Mouse (Mus musculus) liver, embryonic 14.5 days (tissue): ENCODE results near the gene Cidec. TPM values are rescaled to one million over a fixed set of nuclear protein-coding genes. Genes with fewer than 3 reads are reported as not detected.

Experiments
- ATAC-seq: fragments of 200-750 bp; cut with Nextera tagmentation; 2 replicates; pipeline ENCODE4 v1.8.0; 2017; ENCODE audit warnings: moderate number of reproducible peaks, mild to moderate bottlenecking, moderate library complexity; ENCODE audit not compliant: insufficient read depth
- DNase-seq, 3 experiments: peaks; one replicate each; pipeline ENCODE4 v3.0.0-alpha.2; 2012 to 2013; ENCODE audit warnings: low read depth in 3 of 3, low spot score in 3 of 3
- H3K27ac ChIP-seq: fragments of 300-500 bp; sonication (generic); 2 replicates; pipeline ENCODE4 v1.5.1; 2014; ENCODE audit warnings: moderate library complexity, mild to moderate bottlenecking, control low read depth, inconsistent platforms
- H3K27me3 ChIP-seq: fragments of 300-500 bp; sonication (generic); 2 replicates; pipeline ENCODE4 v1.6.1; 2014; ENCODE audit warnings: mild to moderate bottlenecking, low read length, moderate library complexity; ENCODE audit not compliant: control insufficient read depth, insufficient read depth
- H3K36me3 ChIP-seq: fragments of 300-500 bp; sonication (generic); replicated peaks from 2 replicates; pipeline ENCODE4 v1.6.1; 2014; ENCODE audit warnings: low read depth; ENCODE audit not compliant: control insufficient read depth, insufficient read depth
- H3K4me1 ChIP-seq, 2 experiments: fragments of 200-500 bp in 1 of 2; fragments of 300-500 bp in 1 of 2; sonication (generic) in 1 of 2; replicated peaks; 2 replicates each; pipeline ENCODE4 v1.6.1; 2012 to 2014; ENCODE audit warnings: antibody characterized with exemption in 1 of 2, inconsistent platforms in 1 of 2, low read length in 1 of 2; ENCODE audit not compliant: control insufficient read depth in 2 of 2, insufficient read depth in 2 of 2
- H3K4me2 ChIP-seq: fragments of 300-500 bp; sonication (generic); 2 replicates; pipeline ENCODE4 v1.6.1; 2014; ENCODE audit warnings: low read depth, mild to moderate bottlenecking, control low read depth, moderate library complexity
- H3K4me3 ChIP-seq, 2 experiments: fragments of 200-500 bp in 1 of 2; fragments of 300-500 bp in 1 of 2; sonication (generic) in 1 of 2; 2 replicates each; pipeline ENCODE4 v1.5.1; 2012 to 2014; ENCODE audit warnings: low read depth in 2 of 2, low read length in 2 of 2, mild to moderate bottlenecking in 2 of 2, control low read depth in 1 of 2, inconsistent platforms in 1 of 2, moderate library complexity in 1 of 2; ENCODE audit not compliant: insufficient read depth in 1 of 2
- H3K9ac ChIP-seq: fragments of 300-500 bp; sonication (generic); replicated peaks from 2 replicates; pipeline ENCODE4 v1.6.1; 2014; ENCODE audit warnings: mild to moderate bottlenecking, control low read depth, moderate library complexity
- H3K9me3 ChIP-seq: fragments of 300-500 bp; sonication (generic); 2 replicates; pipeline ENCODE4 v1.6.1; 2016; ENCODE audit warnings: low read length, mixed read lengths; ENCODE audit not compliant: control insufficient read depth
- CTCF ChIP-seq: IDR thresholded peaks from 2 replicates; pipeline ENCODE4 v1.5.1; 2016; ENCODE audit warnings: antibody characterized with exemption, low read depth, control low read depth
- EP300 ChIP-seq: IDR thresholded peaks from 2 replicates; pipeline ENCODE4 v1.6.1; 2016; ENCODE audit warnings: antibody characterized with exemption, low read depth
- WGBS: fragments of 180-500 bp; shearing (Covaris S2); extraction: QIAGEN DNeasy Blood & Tissue Kit; methylation state at CpG from one replicate; pipeline ENCODE4 v1.1.7; 2014; ENCODE audit not compliant: insufficient replicate concordance; 5-methylcytosine and 5-hydroxymethylcytosine counted together
- microRNA-seq: library from miRNA; unstranded; fragments of <30 nt; microRNA quantifications from one replicate; pipeline ENCODE4, GENCODE M21; 2016
- polyA plus RNA-seq, 2 experiments: library from polyadenylated mRNA; depleted of rRNA in 1 of 2; stranded (reverse) in 1 of 2; unstranded in 1 of 2; fragments of >200 nt; fragmentation: Nextera tagmentation in 1 of 2; extraction: Ambion mirVana in 1 of 2; gene quantifications; 2 replicates each; pipeline versions ENCODE4 v1.2.1 to v1.2.3; 2012 to 2014

Cidec gene
- polyA plus RNA-seq, 2 experiments: 0.02 to 0.13 TPM

- peak within 1 kb of the TSS; percentile 99 for H3K9ac ChIP-seq
- peaks cover 34% of the 10 kb centered on the region for H3K36me3 ChIP-seq
- H3K4me1 ChIP-seq: peaks cover 29 to 30% of the 10 kb centered on the region in 2 experiments
- peak within 1 kb of the TSS; percentile 98 for H3K4me2 ChIP-seq
- H3K4me3 ChIP-seq: peak within 1 kb of the TSS; percentile 91 to 100
- ATAC-seq: peak; percentile 91
- no peaks in the 10 kb centered on the region for H3K9me3 ChIP-seq
- no peaks in the 10 kb centered on the region for H3K27me3 ChIP-seq
- DNase-seq: peak; percentile 86 to 88 (median 87)
- under 1% methylated on average over 61 of the region's 61 CpGs for WGBS
- peak within 1 kb of the TSS; percentile 89 for H3K27ac ChIP-seq
- TF ChIP-seq CTCF: peak; percentile 52
- TF ChIP-seq EP300: peak; percentile 46; the same call in 1 of the 2 replicates
Observed at GRCm38 (mm10) chr6:113377496-113378385, 57.8 kb downstream of the Cidec start, which contains the start of the genes Tada3 and Arpc4. Gene Tada3, minus strand, starts transcription at chr6:113377883. Gene Arpc4, plus strand, starts transcription at chr6:113378115.

- H3K4me1 ChIP-seq: peaks cover 33 to 34% of the 10 kb centered on the region in 2 experiments
- H3K9me3 ChIP-seq: no peaks in the 10 kb centered on the region
- TF ChIP-seq CTCF (no peak), EP300 (no peak)
Observed at GRCm38 (mm10) chr6:113377172-113377495, 58.4 kb downstream of the Cidec start.

More at GRCm38 (mm10) chr6:113377172-113377495, 58.4 kb downstream of the Cidec start:
- Histone ChIP-seq H3K4me3 (peak overlapping the region; percentile 91 to 100), H3K27ac (peak overlapping the region; percentile 89), H3K27me3 (no peaks in the 10 kb centered on the region), H3K4me2 (peak overlapping the region; percentile 98), H3K9ac (peak overlapping the region; percentile 99), H3K36me3 (peaks cover 32% of the 10 kb centered on the region)
- 4% methylated on average over 7 of the region's 7 CpGs for WGBS
- ATAC-seq (no peak), DNase-seq (no peak)

Small RNA genes within 50 kb of the gene (microRNA-seq; reads per million reads assigned to microRNA genes)
- gene Gm24387: not detected

Other genes with a start within 250 kb of the Cidec start
- gene Lhfpl4, start 240.4 kb downstream of the Cidec start, polyA plus RNA-seq (2012; rRNA removed): 0.06 TPM in 1 of 2 replicates, not detected in the other
- 0.13 TPM in 1 of 2 replicates, not detected in the other for gene Lhfpl4, start 240.4 kb downstream of the Cidec start, polyA plus RNA-seq (2014; fragmentation: Nextera tagmentation; extraction: Ambion mirVana)
- gene Mtmr14, start 197.9 kb downstream of the Cidec start, polyA plus RNA-seq (2012; rRNA removed): 11.6 and 13.6 TPM in 2 replicates
- 16.0 and 17.0 TPM in 2 replicates for gene Mtmr14, start 197.9 kb downstream of the Cidec start, polyA plus RNA-seq (2014; fragmentation: Nextera tagmentation; extraction: Ambion mirVana)
- gene Cpne9, start 153.5 kb downstream of the Cidec start, polyA plus RNA-seq (2012; rRNA removed): 0.02 TPM in 2 replicates
- gene Cpne9, start 153.5 kb downstream of the Cidec start, polyA plus RNA-seq (2014; fragmentation: Nextera tagmentation; extraction: Ambion mirVana): not detected in 2 replicates
- gene Brpf1, start 128.6 kb downstream of the Cidec start, polyA plus RNA-seq (2012; rRNA removed): 9.4 and 11.7 TPM in 2 replicates
- gene Brpf1, start 128.6 kb downstream of the Cidec start, polyA plus RNA-seq (2014; fragmentation: Nextera tagmentation; extraction: Ambion mirVana): 6.7 and 7.5 TPM in 2 replicates
- 8.0 TPM in 2 replicates for gene Ogg1, start 108.8 kb downstream of the Cidec start, polyA plus RNA-seq (2012; rRNA removed)
- gene Ogg1, start 108.8 kb downstream of the Cidec start, polyA plus RNA-seq (2014; fragmentation: Nextera tagmentation; extraction: Ambion mirVana): 4.5 and 5.1 TPM in 2 replicates
- 6.9 and 9.0 TPM in 2 replicates for gene Camk1, start 91.8 kb downstream of the Cidec start, polyA plus RNA-seq (2012; rRNA removed)
- gene Camk1, start 91.8 kb downstream of the Cidec start, polyA plus RNA-seq (2014; fragmentation: Nextera tagmentation; extraction: Ambion mirVana): 16.3 and 19.7 TPM in 2 replicates
- gene Tada3, start 57.9 kb downstream of the Cidec start, polyA plus RNA-seq (2012; rRNA removed): 10.3 and 15.1 TPM in 2 replicates
- 15.6 and 18.7 TPM in 2 replicates for gene Tada3, start 57.9 kb downstream of the Cidec start, polyA plus RNA-seq (2014; fragmentation: Nextera tagmentation; extraction: Ambion mirVana)
- 37.2 and 43.7 TPM in 2 replicates for gene Arpc4, start 57.6 kb downstream of the Cidec start, polyA plus RNA-seq (2012; rRNA removed)
- 102 and 103 TPM in 2 replicates for gene Arpc4, start 57.6 kb downstream of the Cidec start, polyA plus RNA-seq (2014; fragmentation: Nextera tagmentation; extraction: Ambion mirVana)
- 1.6 and 2.3 TPM in 2 replicates for gene Ttll3, start 46.5 kb downstream of the Cidec start, polyA plus RNA-seq (2012; rRNA removed)
- 0.41 and 0.44 TPM in 2 replicates for gene Ttll3, start 46.5 kb downstream of the Cidec start, polyA plus RNA-seq (2014; fragmentation: Nextera tagmentation; extraction: Ambion mirVana)
- 8.1 and 12.8 TPM in 2 replicates for gene Rpusd3, start 16.4 kb downstream of the Cidec start, polyA plus RNA-seq (2012; rRNA removed)
- 8.6 and 11.0 TPM in 2 replicates for gene Rpusd3, start 16.4 kb downstream of the Cidec start, polyA plus RNA-seq (2014; fragmentation: Nextera tagmentation; extraction: Ambion mirVana)
- gene Jagn1, start 6.8 kb upstream of the Cidec start, polyA plus RNA-seq (2012; rRNA removed): 23.1 and 24.3 TPM in 2 replicates
- 27.0 and 31.7 TPM in 2 replicates for gene Jagn1, start 6.8 kb upstream of the Cidec start, polyA plus RNA-seq (2014; fragmentation: Nextera tagmentation; extraction: Ambion mirVana)
- 0.11 and 0.24 TPM in 2 replicates for gene Il17re, start 22.7 kb upstream of the Cidec start, polyA plus RNA-seq (2012; rRNA removed)
- 0.08 TPM in 1 of 2 replicates, not detected in the other for gene Il17re, start 22.7 kb upstream of the Cidec start, polyA plus RNA-seq (2014; fragmentation: Nextera tagmentation; extraction: Ambion mirVana)
- 3.4 and 4.3 TPM in 2 replicates for gene Il17rc, start 35.7 kb upstream of the Cidec start, polyA plus RNA-seq (2012; rRNA removed)
- gene Il17rc, start 35.7 kb upstream of the Cidec start, polyA plus RNA-seq (2014; fragmentation: Nextera tagmentation; extraction: Ambion mirVana): 3.4 and 5.6 TPM in 2 replicates
- 2.7 and 3.1 TPM in 2 replicates for gene Creld1, start 47.5 kb upstream of the Cidec start, polyA plus RNA-seq (2012; rRNA removed)
- gene Creld1, start 47.5 kb upstream of the Cidec start, polyA plus RNA-seq (2014; fragmentation: Nextera tagmentation; extraction: Ambion mirVana): 3.9 and 5.1 TPM in 2 replicates
- not detected in 2 replicates for gene Prrt3, start 66.2 kb upstream of the Cidec start, polyA plus RNA-seq (2012; rRNA removed)
- gene Prrt3, start 66.2 kb upstream of the Cidec start, polyA plus RNA-seq (2014; fragmentation: Nextera tagmentation; extraction: Ambion mirVana): not detected in 2 replicates
- gene Emc3, start 95.9 kb upstream of the Cidec start, polyA plus RNA-seq (2012; rRNA removed): 16.3 and 20.7 TPM in 2 replicates
- gene Emc3, start 95.9 kb upstream of the Cidec start, polyA plus RNA-seq (2014; fragmentation: Nextera tagmentation; extraction: Ambion mirVana): 39.4 and 41.5 TPM in 2 replicates
- 6.9 and 8.4 TPM in 2 replicates for gene Fancd2, start 95.9 kb upstream of the Cidec start, polyA plus RNA-seq (2012; rRNA removed)
- gene Fancd2, start 95.9 kb upstream of the Cidec start, polyA plus RNA-seq (2014; fragmentation: Nextera tagmentation; extraction: Ambion mirVana): 9.1 and 10.7 TPM in 2 replicates
- gene Fancd2os, start 165.0 kb upstream of the Cidec start, polyA plus RNA-seq (2012; rRNA removed): 0.03 and 0.04 TPM in 2 replicates
- gene Fancd2os, start 165.0 kb upstream of the Cidec start, polyA plus RNA-seq (2014; fragmentation: Nextera tagmentation; extraction: Ambion mirVana): 0.14 TPM in 1 of 2 replicates, not detected in the other
- 66.6 and 71.1 TPM in 2 replicates for gene Brk1, start 169.0 kb upstream of the Cidec start, polyA plus RNA-seq (2012; rRNA removed)
- 86.4 and 88.8 TPM in 2 replicates for gene Brk1, start 169.0 kb upstream of the Cidec start, polyA plus RNA-seq (2014; fragmentation: Nextera tagmentation; extraction: Ambion mirVana)
- gene Vhl, start 188.2 kb upstream of the Cidec start, polyA plus RNA-seq (2012; rRNA removed): 3.9 and 5.0 TPM in 2 replicates
- gene Vhl, start 188.2 kb upstream of the Cidec start, polyA plus RNA-seq (2014; fragmentation: Nextera tagmentation; extraction: Ambion mirVana): 7.4 and 8.0 TPM in 2 replicates
- gene Irak2, start 202.7 kb upstream of the Cidec start, polyA plus RNA-seq (2012; rRNA removed): 19.1 and 27.0 TPM in 2 replicates
- gene Irak2, start 202.7 kb upstream of the Cidec start, polyA plus RNA-seq (2014; fragmentation: Nextera tagmentation; extraction: Ambion mirVana): 4.9 and 7.0 TPM in 2 replicates